Mouse (Mus musculus): ENCODE measurements around the gene Tmem50a. TPM values are rescaled to one million over a fixed set of nuclear protein-coding genes. Genes with fewer than 3 reads are reported as not detected.
A peak's percentile ranks its signal among the peaks of the same experiment; 100 is the strongest.

Gene Tmem50a
- polyA plus RNA-seq, 1 experiment, result 84.6 TPM

DNA sequence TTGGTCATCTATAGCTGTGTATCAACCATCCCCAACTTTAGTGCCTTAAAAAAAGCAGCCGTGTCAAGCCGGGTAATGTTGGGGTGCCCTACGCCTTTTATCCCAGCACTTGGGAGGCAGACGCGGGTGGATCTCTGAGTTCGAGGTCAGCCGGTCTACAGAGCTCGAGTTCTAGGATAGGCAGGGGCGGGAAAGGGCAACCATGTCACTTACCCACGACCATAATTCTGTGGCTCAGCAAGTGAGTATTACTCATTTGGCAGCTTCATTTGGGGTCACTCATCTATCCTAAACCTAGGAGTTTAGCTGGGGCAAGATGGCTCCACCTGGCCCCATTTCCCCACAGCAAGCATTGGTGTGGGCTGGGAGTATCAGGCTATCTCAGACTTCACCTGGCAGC is 46.8 kb downstream of the Tmem50a start:
- Histone ChIP-seq H3K4me1 (ENCODE audit: control insufficient read depth, insufficient read depth, low read length) (peaks cover 18% of the 10 kb centered on the region), H3K9ac (ENCODE audit: low read depth, poor library complexity, severe bottlenecking) (peak overlapping the region; percentile 19; the same call in 1 of the 2 replicates), H3K27me3 (ENCODE audit: control insufficient read depth, insufficient read depth, low read length, poor library complexity, severe bottlenecking) (no peaks in the 10 kb centered on the region), H3K36me3 (ENCODE audit: control insufficient read depth, insufficient read depth, low read length, poor library complexity, severe bottlenecking) (no peaks in the 10 kb centered on the region), H3K4me3 (ENCODE audit: low read depth, low read length) (peak overlapping the region; percentile 57), H3K9me3 (replicated peaks; ENCODE audit: control insufficient read depth, insufficient read depth, low read length, poor library complexity, severe bottlenecking) (no peaks in the 10 kb centered on the region), H3K27ac (ENCODE audit: insufficient read depth, low read length) (peak overlapping the region; percentile 47)
- no peak for TF ChIP-seq EP300 (IDR thresholded peaks at IDR 0.05; ENCODE audit: insufficient read depth, low read depth, low read length)
- TF ChIP-seq POLR2A (IDR thresholded peaks at IDR 0.05; ENCODE audit: insufficient read depth, low read length), result no peak
- no peak for TF ChIP-seq CTCF (IDR thresholded peaks at IDR 0.05; ENCODE audit: low read depth, low read length)

- no peak for TF ChIP-seq EP300 (IDR thresholded peaks at IDR 0.05; ENCODE audit: insufficient read depth, low read depth, low read length)
- TF ChIP-seq CTCF (IDR thresholded peaks at IDR 0.05; ENCODE audit: low read depth, low read length), result no peak
- no peak for TF ChIP-seq POLR2A (IDR thresholded peaks at IDR 0.05; ENCODE audit: insufficient read depth, low read length)
- Histone ChIP-seq H3K4me1 (ENCODE audit: control insufficient read depth, insufficient read depth, low read length) (peaks cover 18% of the 10 kb centered on the region), H3K36me3 (ENCODE audit: control insufficient read depth, insufficient read depth, low read length, poor library complexity, severe bottlenecking) (no peaks in the 10 kb centered on the region), H3K27me3 (ENCODE audit: control insufficient read depth, insufficient read depth, low read length, poor library complexity, severe bottlenecking) (no peaks in the 10 kb centered on the region), H3K9me3 (replicated peaks; ENCODE audit: control insufficient read depth, insufficient read depth, low read length, poor library complexity, severe bottlenecking) (no peaks in the 10 kb centered on the region), H3K27ac (ENCODE audit: insufficient read depth, low read length) (peak overlapping the region; percentile 47), H3K4me3 (ENCODE audit: low read depth, low read length) (0 out of 2 replicates have a peak overlapping the region, but pooled peaks have one; percentile 23), H3K9ac (ENCODE audit: low read depth, poor library complexity, severe bottlenecking) (peak overlapping the region; percentile 19; the same call in 1 of the 2 replicates)
Measured at GRCm38 (mm10) chr4:134867661-134868060, 47.2 kb downstream of the Tmem50a start.

- Histone ChIP-seq H3K9me3 (replicated peaks; ENCODE audit: control insufficient read depth, insufficient read depth, low read length, poor library complexity, severe bottlenecking) (no peaks in the 10 kb centered on the region), H3K27ac (ENCODE audit: insufficient read depth, low read length) (no peak overlapping the region), H3K4me3 (ENCODE audit: low read depth, low read length) (no peak overlapping the region), H3K27me3 (ENCODE audit: control insufficient read depth, insufficient read depth, low read length, poor library complexity, severe bottlenecking) (no peaks in the 10 kb centered on the region), H3K36me3 (ENCODE audit: control insufficient read depth, insufficient read depth, low read length, poor library complexity, severe bottlenecking) (no peaks in the 10 kb centered on the region), H3K9ac (ENCODE audit: low read depth, poor library complexity, severe bottlenecking) (no peak overlapping the region), H3K4me1 (ENCODE audit: control insufficient read depth, insufficient read depth, low read length) (peaks cover 16% of the 10 kb centered on the region)
- TF ChIP-seq EP300 (IDR thresholded peaks at IDR 0.05; ENCODE audit: insufficient read depth, low read depth, low read length) (no peak), CTCF (IDR thresholded peaks at IDR 0.05; ENCODE audit: low read depth, low read length) (no peak), POLR2A (IDR thresholded peaks at IDR 0.05; ENCODE audit: insufficient read depth, low read length) (no peak)
Measured at GRCm38 (mm10) chr4:134867213-134867612, 47.6 kb downstream of the Tmem50a start.

- no peak overlapping the region for H3K9ac ChIP-seq (ENCODE audit: low read depth, poor library complexity, severe bottlenecking)
- H3K36me3 ChIP-seq (ENCODE audit: control insufficient read depth, insufficient read depth, low read length, poor library complexity, severe bottlenecking), result no peaks in the 10 kb centered on the region
- no peak overlapping the region for H3K4me3 ChIP-seq (ENCODE audit: low read depth, low read length)
Measured at GRCm38 (mm10) chr4:134865789-134866188, 49.0 kb downstream of the Tmem50a start.

GRCm38 (mm10) chr4:134865340-134865739 is 49.5 kb downstream of the Tmem50a start:
- no peaks in the 10 kb centered on the region for H3K9me3 ChIP-seq (replicated peaks; ENCODE audit: control insufficient read depth, insufficient read depth, low read length, poor library complexity, severe bottlenecking)
- no peaks in the 10 kb centered on the region for H3K27me3 ChIP-seq (ENCODE audit: control insufficient read depth, insufficient read depth, low read length, poor library complexity, severe bottlenecking)
- no peak overlapping the region for H3K27ac ChIP-seq (ENCODE audit: insufficient read depth, low read length)
- H3K36me3 ChIP-seq (ENCODE audit: control insufficient read depth, insufficient read depth, low read length, poor library complexity, severe bottlenecking), result no peaks in the 10 kb centered on the region
- no peak for TF ChIP-seq CTCF (IDR thresholded peaks at IDR 0.05; ENCODE audit: low read depth, low read length)
- no peak for TF ChIP-seq EP300 (IDR thresholded peaks at IDR 0.05; ENCODE audit: insufficient read depth, low read depth, low read length)
- TF ChIP-seq POLR2A (IDR thresholded peaks at IDR 0.05; ENCODE audit: insufficient read depth, low read length), result no peak
- H3K9ac ChIP-seq (ENCODE audit: low read depth, poor library complexity, severe bottlenecking), result no peak overlapping the region
- H3K4me1 ChIP-seq (ENCODE audit: control insufficient read depth, insufficient read depth, low read length), result peaks cover 12% of the 10 kb centered on the region
- no peak overlapping the region for H3K4me3 ChIP-seq (ENCODE audit: low read depth, low read length)

More at GRCm38 (mm10) chr4:134865789-134866188, 49.0 kb downstream of the Tmem50a start:
- Histone ChIP-seq H3K27me3 (ENCODE audit: control insufficient read depth, insufficient read depth, low read length, poor library complexity, severe bottlenecking) (no peaks in the 10 kb centered on the region), H3K9me3 (replicated peaks; ENCODE audit: control insufficient read depth, insufficient read depth, low read length, poor library complexity, severe bottlenecking) (no peaks in the 10 kb centered on the region), H3K4me1 (ENCODE audit: control insufficient read depth, insufficient read depth, low read length) (peaks cover 16% of the 10 kb centered on the region), H3K27ac (ENCODE audit: insufficient read depth, low read length) (no peak overlapping the region)
- no peak for TF ChIP-seq EP300 (IDR thresholded peaks at IDR 0.05; ENCODE audit: insufficient read depth, low read depth, low read length)
- TF ChIP-seq CTCF (IDR thresholded peaks at IDR 0.05; ENCODE audit: low read depth, low read length), result no peak
- TF ChIP-seq POLR2A (IDR thresholded peaks at IDR 0.05; ENCODE audit: insufficient read depth, low read length), result no peak

GRCm38 (mm10) chr4:134863937-134864729 is 50.7 kb downstream of the Tmem50a start, which contains the start of gene Rhd:
Gene Rhd (plus strand): TSS chr4:134864536.
- Histone ChIP-seq H3K4me3 (ENCODE audit: low read depth, low read length) (peak within 1 kb of the TSS; percentile 36), H3K27me3 (ENCODE audit: control insufficient read depth, insufficient read depth, low read length, poor library complexity, severe bottlenecking) (no peaks in the 10 kb centered on the region), H3K27ac (ENCODE audit: insufficient read depth, low read length) (no peak within 1 kb of the TSS), H3K4me1 (ENCODE audit: control insufficient read depth, insufficient read depth, low read length) (peaks cover 10% of the 10 kb centered on the region), H3K9ac (ENCODE audit: low read depth, poor library complexity, severe bottlenecking) (peak within 1 kb of the TSS; percentile 55), H3K36me3 (ENCODE audit: control insufficient read depth, insufficient read depth, low read length, poor library complexity, severe bottlenecking) (no peaks in the 10 kb centered on the region), H3K9me3 (replicated peaks; ENCODE audit: control insufficient read depth, insufficient read depth, low read length, poor library complexity, severe bottlenecking) (no peaks in the 10 kb centered on the region)
- TF ChIP-seq EP300 (IDR thresholded peaks at IDR 0.05; ENCODE audit: insufficient read depth, low read depth, low read length) (no peak), POLR2A (IDR thresholded peaks at IDR 0.05; ENCODE audit: insufficient read depth, low read length) (no peak), CTCF (IDR thresholded peaks at IDR 0.05; ENCODE audit: low read depth, low read length) (no peak)
